Mouse (Mus musculus) thymus, adult 2 months (tissue): ENCODE measurements around the gene Hdac9. TPM values are rescaled to one million over a fixed set of nuclear protein-coding genes. Genes with fewer than 3 reads are reported as not detected.
A peak's percentile ranks its signal among the peaks of the same experiment; 100 is the strongest.

Experiments used
- DNase-seq: peaks from one replicate; pipeline ENCODE4 v3.0.0; 2021
- H3K27ac ChIP-seq: fragments of 200-500 bp; 2 replicates; pipeline ENCODE4 v1.5.1; 2012; ENCODE audit warnings: low read length, control low read depth; ENCODE audit not compliant: control insufficient read depth, insufficient read depth
- H3K27me3 ChIP-seq: fragments of 200-500 bp; 2 replicates; pipeline ENCODE4 v1.6.1; 2012; ENCODE audit warnings: mild to moderate bottlenecking, low read length, moderate library complexity, mixed read lengths; ENCODE audit not compliant: control insufficient read depth, insufficient read depth
- H3K36me3 ChIP-seq: fragments of 200-500 bp; 2 replicates; pipeline ENCODE4 v1.6.1; 2012; ENCODE audit warnings: mild to moderate bottlenecking, low read length, moderate library complexity; ENCODE audit not compliant: control insufficient read depth, insufficient read depth
- H3K4me1 ChIP-seq: fragments of 200-500 bp; replicated peaks from 2 replicates; pipeline ENCODE4 v1.6.1; 2012; ENCODE audit warnings: low read length; ENCODE audit not compliant: control insufficient read depth, insufficient read depth
- H3K4me3 ChIP-seq: fragments of 200-500 bp; 2 replicates; pipeline ENCODE4 v1.5.1; 2012; ENCODE audit warnings: mild to moderate bottlenecking, low read length, control low read depth, moderate library complexity; ENCODE audit not compliant: control insufficient read depth, insufficient read depth
- CTCF ChIP-seq: fragments of 200-500 bp; IDR thresholded peaks from 2 replicates; pipeline ENCODE4 v1.5.1; 2012; ENCODE audit warnings: mild to moderate bottlenecking, control low read depth, low read length, moderate library complexity, borderline replicate concordance; ENCODE audit not compliant: control insufficient read depth, poor library complexity, insufficient read depth; ENCODE audit errors: extremely low read depth
- POLR2A ChIP-seq: fragments of 200-500 bp; IDR thresholded peaks from 2 replicates; pipeline ENCODE4 v1.6.1; 2012; ENCODE audit warnings: mild to moderate bottlenecking, low read length, control low read depth, moderate library complexity; ENCODE audit not compliant: control insufficient read depth, poor library complexity, insufficient read depth; ENCODE audit errors: extremely low read depth
- WGBS: fragments of 180-500 bp; shearing (Covaris S2); methylation state at CpG from one replicate; pipeline ENCODE4 v1.1.7; 2018; 5-methylcytosine and 5-hydroxymethylcytosine counted together
- polyA plus RNA-seq: library from polyadenylated mRNA; depleted of rRNA; stranded (reverse); fragments of >200 nt; gene quantifications from 2 replicates; pipeline ENCODE4 v1.2.3, GENCODE M21; 2012; rRNA removed

The Hdac9 gene
- 1.9 and 2.3 TPM in 2 replicates for polyA plus RNA-seq

DNA sequence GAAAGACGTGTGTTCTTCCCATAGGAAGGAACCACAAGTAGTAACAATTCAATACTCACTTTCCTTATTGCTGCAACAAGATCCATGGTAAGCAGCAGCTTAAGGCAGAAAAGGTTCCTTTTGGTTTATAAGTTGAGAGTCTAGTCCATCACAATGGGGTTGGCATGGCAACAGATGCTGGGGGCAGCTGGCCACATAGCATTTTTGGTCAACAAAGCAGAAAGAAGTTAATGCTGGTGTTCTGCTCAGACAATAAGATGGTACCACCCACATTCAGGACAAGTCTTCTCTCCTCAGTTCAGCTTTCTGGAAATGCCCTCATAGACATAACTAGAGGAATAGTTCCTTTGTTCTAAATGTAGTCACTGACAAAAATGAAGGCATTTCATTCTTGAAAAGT, at the start of gene Hdac9:
Gene Hdac9, minus strand, starts transcription at position 101 of the 400 bp plus-strand sequence.
- Histone ChIP-seq H3K36me3 (no peaks in the 10 kb centered on the region), H3K4me3 (no peak within 1 kb of the TSS), H3K27ac (no peak within 1 kb of the TSS), H3K27me3 (no peaks in the 10 kb centered on the region), H3K4me1 (no peaks in the 10 kb centered on the region)
- 98% methylated on average over 1 of the region's 1 CpGs for WGBS
- DNase-seq, result no peak
- TF ChIP-seq CTCF (no peak), POLR2A (no peak)

GRCm38 (mm10) chr12:34949066-34949706, 32.3 kb upstream of the Hdac9 start:
- TF ChIP-seq POLR2A (no peak), CTCF (no peak)
- no peaks in the 10 kb centered on the region for H3K27me3 ChIP-seq
- no peaks in the 10 kb centered on the region for H3K36me3 ChIP-seq
- DNase-seq, result no peak
- H3K4me3 ChIP-seq, result no peak overlapping the region
- H3K27ac ChIP-seq, result no peak overlapping the region
- WGBS, result 46% methylated on average over 6 of the region's 6 CpGs
- H3K4me1 ChIP-seq, result no peaks in the 10 kb centered on the region

DNA sequence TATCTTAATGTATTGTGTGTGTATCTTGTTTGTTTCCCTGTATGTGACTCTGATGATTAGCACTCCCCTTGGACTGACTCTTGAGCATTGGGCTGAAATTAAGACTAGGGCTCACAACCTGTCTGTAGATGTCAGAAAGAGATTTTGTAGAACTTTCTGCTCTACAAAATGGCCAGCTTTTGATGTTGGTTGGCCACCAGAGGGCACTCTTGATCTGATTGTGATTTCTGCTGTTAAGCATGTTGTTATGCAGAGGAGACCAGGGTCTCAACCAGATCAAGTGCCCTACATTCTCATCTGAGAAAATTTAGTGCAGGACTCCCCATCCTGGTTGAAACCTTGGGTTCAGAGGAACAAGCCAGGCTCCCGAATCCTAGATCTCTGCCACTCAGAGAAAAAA, 21.0 kb upstream of the Hdac9 start:
- TF ChIP-seq POLR2A (no peak), CTCF (no peak)
- Histone ChIP-seq H3K27me3 (no peaks in the 10 kb centered on the region), H3K4me1 (no peaks in the 10 kb centered on the region), H3K36me3 (no peaks in the 10 kb centered on the region), H3K27ac (no peak overlapping the region), H3K4me3 (no peak overlapping the region)
- DNase-seq, result peak; percentile 26
- WGBS, result 100% methylated on average over 1 of the region's 1 CpGs

DNA sequence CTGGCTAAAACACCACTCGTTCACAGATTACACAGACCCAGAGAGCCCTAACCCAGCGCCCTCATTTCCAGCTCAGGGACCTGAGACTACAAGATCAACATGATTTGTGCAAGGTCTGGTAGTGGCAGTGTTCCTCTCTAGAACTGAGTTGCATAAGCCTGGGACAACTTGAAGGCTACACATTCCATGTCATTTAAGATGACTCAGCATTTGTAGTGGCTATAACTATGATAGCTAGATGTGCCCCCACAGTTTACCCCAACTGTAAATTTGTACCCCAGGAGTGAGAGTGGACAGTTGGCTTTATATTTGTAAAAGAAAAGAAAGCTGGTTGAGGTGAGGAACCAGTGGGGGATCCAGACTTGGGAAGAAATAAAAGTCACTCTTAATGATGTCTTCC, 8.9 kb downstream of the Hdac9 start:
- WGBS, result 64% methylated on average over 2 of the region's 2 CpGs
- Histone ChIP-seq H3K27me3 (peaks cover 2% of the 10 kb centered on the region; the same call in 1 of the 2 replicates), H3K4me1 (peaks cover 4% of the 10 kb centered on the region), H3K27ac (no peak overlapping the region), H3K36me3 (no peaks in the 10 kb centered on the region), H3K4me3 (no peak overlapping the region)
- TF ChIP-seq POLR2A, result no peak
- no peak for TF ChIP-seq CTCF
- DNase-seq, result no peak

DNA sequence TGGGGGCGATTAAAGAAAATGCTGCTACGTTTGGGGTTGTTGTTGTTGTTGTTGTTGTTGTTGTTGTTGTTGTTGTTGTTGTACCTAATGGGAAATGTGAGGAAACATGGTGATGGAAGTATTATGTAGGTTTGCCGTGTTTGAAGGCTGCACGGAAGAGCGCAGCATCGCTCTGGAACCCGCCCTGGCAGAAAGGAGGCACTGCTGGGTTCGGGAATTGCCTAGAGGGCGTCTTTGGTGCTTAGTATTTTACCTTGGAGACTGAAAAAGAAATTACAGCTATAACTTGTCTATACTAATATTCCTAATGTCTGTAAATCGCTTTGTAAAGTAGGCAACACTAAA, 9.4 kb downstream of the Hdac9 start:
- TF ChIP-seq CTCF, result no peak
- TF ChIP-seq POLR2A, result no peak
- Histone ChIP-seq H3K27me3 (peaks cover 2% of the 10 kb centered on the region; the same call in 1 of the 2 replicates), H3K4me3 (peak overlapping the region; percentile 40), H3K27ac (no peak overlapping the region), H3K4me1 (peaks cover 4% of the 10 kb centered on the region), H3K36me3 (no peaks in the 10 kb centered on the region)
- WGBS, result 6% methylated on average over 10 of the region's 10 CpGs
- DNase-seq, result no peak

DNA sequence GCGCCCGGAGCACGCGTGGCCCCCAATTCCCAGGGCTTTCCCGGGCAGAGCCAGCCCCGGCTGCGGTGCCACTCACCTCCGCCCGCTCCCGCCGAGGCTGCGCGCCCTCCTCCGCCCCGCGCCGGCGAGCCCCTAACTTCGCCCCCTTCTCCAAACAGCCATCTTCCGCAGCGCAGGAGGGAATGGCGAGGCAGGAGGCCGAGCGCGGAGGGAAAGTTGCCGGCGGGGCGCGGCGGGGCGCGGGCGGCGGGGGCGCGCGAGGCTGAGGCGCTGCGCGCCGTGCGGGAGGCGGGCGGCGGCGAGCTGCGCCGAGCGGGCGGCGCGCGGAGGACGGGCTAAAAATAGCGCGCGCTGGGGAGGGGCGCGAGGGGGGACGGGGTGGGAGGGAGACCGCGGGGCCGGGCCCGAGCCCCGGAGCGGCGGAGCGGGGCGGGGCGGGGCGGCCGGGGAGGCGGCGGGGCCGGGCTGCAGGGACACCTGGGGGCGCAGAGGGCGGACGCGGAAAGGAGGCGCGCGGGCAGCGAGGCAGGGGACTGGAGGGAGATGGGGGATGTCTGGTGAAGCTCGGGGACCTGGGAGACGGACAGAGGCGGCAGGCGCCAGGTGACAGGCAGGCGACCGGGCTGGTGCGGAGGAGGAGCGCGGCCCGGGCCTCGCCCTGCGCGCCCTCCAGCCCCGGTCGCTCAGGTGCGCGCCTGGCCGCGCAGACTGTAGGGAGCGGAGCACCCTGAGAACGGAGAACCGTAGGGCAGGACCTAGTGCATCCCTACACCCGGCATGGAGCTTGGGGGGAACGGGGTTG, 10.0 kb downstream of the Hdac9 start:
- peaks cover 2% of the 10 kb centered on the region; the same call in 1 of the 2 replicates for H3K27me3 ChIP-seq
- DNase-seq, result peak; percentile 24
- H3K27ac ChIP-seq, result no peak overlapping the region
- H3K36me3 ChIP-seq, result no peaks in the 10 kb centered on the region
- H3K4me3 ChIP-seq, result peak overlapping the region; percentile 45
- WGBS, result 4% methylated on average over 96 of the region's 107 CpGs
- TF ChIP-seq CTCF, result 0 out of 2 replicates have a peak, but pooled peaks have one; percentile 24
- no peak for TF ChIP-seq POLR2A
- H3K4me1 ChIP-seq, result peaks cover 4% of the 10 kb centered on the region
